Mouse (Mus musculus): ENCODE data around the gene Zpr1. TPM values are rescaled to one million over a fixed set of nuclear protein-coding genes. Genes with fewer than 3 reads are reported as not detected.

The Zpr1 gene
- total RNA-seq (2015) (23.5 and 23.8 TPM in 2 replicates), total RNA-seq (2017) (26.3 and 28.8 TPM in 2 replicates)

- ATAC-seq (ENCODE audit: poor library complexity, severe bottlenecking), result peak; percentile 99
Observed at GRCm38 (mm10) chr9:46272677-46273454, at the start of gene Zpr1. Gene Zpr1, plus strand, starts transcription at chr9:46273064.

DNA sequence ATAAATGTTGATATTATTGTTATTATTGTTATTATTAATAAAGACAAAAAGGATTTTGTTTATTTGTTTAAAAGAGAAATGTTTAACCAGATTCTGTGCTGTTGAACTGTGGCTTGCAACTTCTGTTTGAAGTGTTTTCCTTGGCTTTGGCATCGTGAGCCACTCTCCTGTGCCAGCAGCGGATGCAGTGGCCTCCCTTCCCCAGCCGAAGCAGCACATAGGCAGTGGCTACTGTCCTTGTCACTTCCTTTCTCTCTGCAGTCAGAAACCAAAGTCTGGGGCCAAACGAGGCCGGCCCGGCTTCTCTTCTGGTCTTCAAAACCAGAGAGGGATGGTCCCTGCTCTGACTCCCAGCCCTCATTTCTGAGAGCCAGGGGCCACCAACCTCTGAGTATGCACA lies 49.8 kb upstream of the Zpr1 start:
- no peak for ATAC-seq (ENCODE audit: poor library complexity, severe bottlenecking)

- no peak for ATAC-seq (ENCODE audit: poor library complexity, severe bottlenecking)
Observed at GRCm38 (mm10) chr9:46224101-46224500, 48.8 kb upstream of the Zpr1 start.

- no peak for ATAC-seq (ENCODE audit: poor library complexity, severe bottlenecking)
Observed at GRCm38 (mm10) chr9:46224945-46225660, 47.8 kb upstream of the Zpr1 start.

DNA sequence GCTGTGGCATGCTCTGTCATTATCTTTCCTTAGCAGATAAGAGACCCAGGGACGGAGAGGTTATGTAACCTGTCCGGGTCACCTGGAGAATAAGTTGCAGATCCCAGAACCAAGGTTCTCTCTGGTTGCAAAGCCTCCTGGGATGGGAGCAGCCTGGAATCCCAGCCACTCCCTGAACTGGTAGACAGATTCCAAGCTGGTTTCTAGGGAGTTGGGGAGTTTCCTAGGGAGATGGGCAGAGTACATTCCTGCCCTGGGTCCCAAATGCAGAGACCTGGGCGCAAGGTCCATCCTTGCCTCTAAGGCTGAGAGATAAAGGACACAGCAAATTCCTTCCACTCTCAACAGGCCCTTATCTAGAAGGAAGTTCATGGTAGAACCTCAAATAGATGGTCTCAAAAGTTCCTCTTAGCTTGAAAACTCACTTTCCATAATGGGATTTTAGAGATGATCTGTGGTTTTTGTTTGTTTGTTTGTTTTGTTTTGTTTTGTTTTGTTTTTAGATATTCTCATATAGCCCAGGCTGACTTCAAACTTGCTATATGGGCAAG lies 45.7 kb upstream of the Zpr1 start:
- ATAC-seq (ENCODE audit: poor library complexity, severe bottlenecking), result no peak

- ATAC-seq (ENCODE audit: poor library complexity, severe bottlenecking), result no peak
Observed at GRCm38 (mm10) chr9:46228491-46228890, 44.4 kb upstream of the Zpr1 start, which contains the start of gene Apoa1. Gene Apoa1, plus strand, starts transcription at chr9:46228580.

DNA sequence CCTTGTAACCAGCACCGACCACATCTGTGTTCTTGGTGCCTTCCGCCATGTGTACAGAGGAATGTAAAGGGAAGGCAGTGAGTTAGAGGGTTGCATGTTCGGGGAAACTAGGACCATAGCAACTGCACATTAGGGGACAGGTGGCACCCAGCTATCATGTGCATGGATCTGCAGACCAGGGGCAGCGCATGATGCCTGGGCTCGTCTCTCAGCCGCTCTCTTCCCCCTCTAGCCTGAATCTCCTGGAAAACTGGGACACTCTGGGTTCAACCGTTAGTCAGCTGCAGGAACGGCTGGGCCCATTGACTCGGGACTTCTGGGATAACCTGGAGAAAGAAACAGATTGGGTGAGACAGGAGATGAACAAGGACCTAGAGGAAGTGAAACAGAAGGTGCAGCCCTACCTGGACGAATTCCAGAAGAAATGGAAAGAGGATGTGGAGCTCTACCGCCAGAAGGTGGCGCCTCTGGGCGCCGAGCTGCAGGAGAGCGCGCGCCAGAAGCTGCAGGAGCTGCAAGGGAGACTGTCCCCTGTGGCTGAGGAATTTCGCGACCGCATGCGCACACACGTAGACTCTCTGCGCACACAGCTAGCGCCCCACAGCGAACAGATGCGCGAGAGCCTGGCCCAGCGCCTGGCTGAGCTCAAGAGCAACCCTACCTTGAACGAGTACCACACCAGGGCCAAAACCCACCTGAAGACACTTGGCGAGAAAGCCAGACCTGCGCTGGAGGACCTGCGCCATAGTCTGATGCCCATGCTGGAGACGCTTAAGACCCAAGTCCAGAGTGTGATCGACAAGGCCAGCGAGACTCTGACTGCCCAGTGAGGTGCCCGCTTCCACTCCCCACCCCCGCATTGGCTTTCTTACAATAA lies 43.1 kb upstream of the Zpr1 start:
- ATAC-seq (ENCODE audit: poor library complexity, severe bottlenecking), result peak; percentile 84

GRCm38 (mm10) chr9:46230450-46230975 lies 42.4 kb upstream of the Zpr1 start:
- ATAC-seq (ENCODE audit: poor library complexity, severe bottlenecking), result no peak

GRCm38 (mm10) chr9:46235196-46235595 lies 37.7 kb upstream of the Zpr1 start:
- ATAC-seq (ENCODE audit: poor library complexity, severe bottlenecking), result no peak

GRCm38 (mm10) chr9:46235596-46235648 lies 37.4 kb upstream of the Zpr1 start, which contains the start of gene Apoc3:
Gene Apoc3, minus strand, starts transcription at chr9:46235636.
- ATAC-seq (ENCODE audit: poor library complexity, severe bottlenecking), result no peak

DNA sequence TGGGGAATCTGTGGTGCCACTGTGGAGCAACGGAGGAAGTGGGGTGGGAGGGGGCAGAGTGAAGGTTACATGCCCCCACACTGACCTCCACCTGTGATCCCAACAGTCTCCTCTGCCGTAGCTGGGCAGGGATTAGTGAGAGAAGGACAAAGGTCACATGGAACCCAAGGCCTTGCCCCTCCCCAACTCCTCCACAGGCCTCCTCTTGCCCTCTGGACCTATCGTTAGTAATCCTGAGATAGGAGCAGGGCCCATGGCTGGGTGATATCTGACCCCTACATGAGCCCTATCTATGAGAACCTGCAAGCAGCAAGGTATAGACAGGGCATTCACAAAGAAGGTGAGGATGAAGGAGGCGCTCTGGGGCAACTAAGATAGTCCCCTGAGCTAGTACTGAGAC lies 37.2 kb upstream of the Zpr1 start:
- no peak for ATAC-seq (ENCODE audit: poor library complexity, severe bottlenecking)

DNA sequence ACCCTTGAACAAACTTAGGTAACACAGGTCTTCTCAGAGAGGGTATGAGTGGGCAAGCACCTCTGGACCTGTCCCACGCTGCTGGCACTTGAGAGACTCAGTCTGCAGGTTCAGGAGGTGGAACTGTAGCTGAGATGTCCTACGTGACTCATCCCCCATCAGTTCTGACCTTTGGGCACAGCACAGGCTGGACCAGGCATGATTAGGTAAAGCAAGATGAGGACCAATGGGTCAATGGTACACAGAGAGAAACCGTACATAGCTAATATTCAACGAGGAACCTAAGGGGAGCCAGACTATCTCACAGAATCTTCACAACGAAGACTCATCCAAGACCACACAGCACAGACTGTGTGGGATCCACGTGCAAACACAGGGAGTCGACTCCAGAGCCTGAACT lies 34.0 kb upstream of the Zpr1 start:
- no peak for ATAC-seq (ENCODE audit: poor library complexity, severe bottlenecking)

DNA sequence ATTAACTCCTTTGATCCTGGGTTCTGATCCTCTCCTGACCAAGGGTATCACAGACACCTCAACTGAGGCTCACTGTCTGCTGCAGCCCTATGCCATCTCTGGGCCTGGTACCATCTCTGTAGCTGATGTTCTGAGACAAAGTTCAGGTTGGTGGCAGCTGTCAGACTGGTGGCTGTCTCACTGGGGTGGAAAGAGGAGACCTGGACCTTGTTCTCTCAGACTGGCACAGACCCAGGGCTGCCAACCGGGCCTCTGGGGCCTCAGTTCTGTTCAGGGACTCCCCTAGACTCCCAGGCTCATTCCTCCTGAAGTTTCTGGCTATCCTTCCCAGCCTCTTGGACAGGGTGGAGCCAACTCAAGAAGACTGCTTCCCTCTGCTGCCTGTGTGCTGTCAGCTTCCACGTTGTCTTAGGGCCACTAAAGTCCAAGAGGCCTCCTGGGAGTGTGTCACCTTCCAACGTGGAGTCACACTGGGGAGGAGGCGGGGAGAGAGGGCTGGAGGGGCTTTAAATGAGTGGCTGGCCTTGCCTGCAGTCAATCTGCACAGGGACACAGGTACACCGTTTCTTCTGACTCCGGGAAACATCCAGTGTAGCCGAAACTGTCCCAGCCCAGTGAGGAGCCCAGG lies 32.2 kb upstream of the Zpr1 start, which contains the start of gene Apoa4:
Apoa4 (plus strand) TSS at position 171 of the 628 bp plus-strand sequence.
- ATAC-seq (ENCODE audit: poor library complexity, severe bottlenecking), result no peak

- ATAC-seq (ENCODE audit: poor library complexity, severe bottlenecking), result no peak
Observed at GRCm38 (mm10) chr9:46241818-46242217, 31.0 kb upstream of the Zpr1 start.

GRCm38 (mm10) chr9:46243122-46243521 lies 29.7 kb upstream of the Zpr1 start:
- no peak for ATAC-seq (ENCODE audit: poor library complexity, severe bottlenecking)

DNA sequence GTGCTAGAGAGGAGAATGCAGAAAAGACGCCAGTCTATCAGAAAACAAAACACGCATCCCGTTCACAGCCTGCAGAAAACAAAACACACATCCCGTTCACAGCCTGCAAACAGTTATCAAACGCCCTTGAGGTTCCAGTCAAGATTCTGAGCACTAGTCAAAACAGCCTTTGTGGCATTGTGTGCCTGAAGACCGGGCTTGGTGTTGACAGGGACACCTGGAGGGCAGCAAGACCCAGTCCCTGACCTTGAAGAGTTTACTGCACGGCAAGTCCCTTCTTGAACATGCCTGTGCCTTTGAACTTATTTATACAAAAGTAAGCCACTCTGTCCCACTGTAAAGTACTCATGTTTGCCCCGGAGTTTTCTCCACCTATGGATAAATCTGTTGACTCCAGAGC lies 29.3 kb upstream of the Zpr1 start:
- no peak for ATAC-seq (ENCODE audit: poor library complexity, severe bottlenecking)

GRCm38 (mm10) chr9:46246752-46247324 lies 26.0 kb upstream of the Zpr1 start:
- peak; percentile 73 for ATAC-seq (ENCODE audit: poor library complexity, severe bottlenecking)

DNA sequence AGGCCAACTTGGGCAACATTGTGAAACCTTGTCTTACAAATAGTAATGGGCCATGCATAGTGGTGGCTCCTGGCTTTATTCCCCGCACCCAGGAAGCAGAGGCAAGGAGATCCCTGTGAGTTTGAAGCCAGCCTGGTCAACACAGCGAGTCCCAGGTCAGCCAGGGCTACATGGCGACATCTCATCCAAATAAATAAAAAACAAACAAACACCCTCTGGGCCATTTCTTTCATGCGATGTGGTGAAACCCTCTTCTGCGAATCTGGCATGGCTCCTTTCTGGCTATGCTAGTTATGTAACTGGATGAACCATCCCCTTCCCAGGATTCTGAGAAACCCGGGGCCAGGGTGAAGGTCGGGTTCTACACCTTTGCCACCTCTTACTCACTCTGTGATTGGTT lies 16.7 kb upstream of the Zpr1 start:
- ATAC-seq (ENCODE audit: poor library complexity, severe bottlenecking), result no peak

DNA sequence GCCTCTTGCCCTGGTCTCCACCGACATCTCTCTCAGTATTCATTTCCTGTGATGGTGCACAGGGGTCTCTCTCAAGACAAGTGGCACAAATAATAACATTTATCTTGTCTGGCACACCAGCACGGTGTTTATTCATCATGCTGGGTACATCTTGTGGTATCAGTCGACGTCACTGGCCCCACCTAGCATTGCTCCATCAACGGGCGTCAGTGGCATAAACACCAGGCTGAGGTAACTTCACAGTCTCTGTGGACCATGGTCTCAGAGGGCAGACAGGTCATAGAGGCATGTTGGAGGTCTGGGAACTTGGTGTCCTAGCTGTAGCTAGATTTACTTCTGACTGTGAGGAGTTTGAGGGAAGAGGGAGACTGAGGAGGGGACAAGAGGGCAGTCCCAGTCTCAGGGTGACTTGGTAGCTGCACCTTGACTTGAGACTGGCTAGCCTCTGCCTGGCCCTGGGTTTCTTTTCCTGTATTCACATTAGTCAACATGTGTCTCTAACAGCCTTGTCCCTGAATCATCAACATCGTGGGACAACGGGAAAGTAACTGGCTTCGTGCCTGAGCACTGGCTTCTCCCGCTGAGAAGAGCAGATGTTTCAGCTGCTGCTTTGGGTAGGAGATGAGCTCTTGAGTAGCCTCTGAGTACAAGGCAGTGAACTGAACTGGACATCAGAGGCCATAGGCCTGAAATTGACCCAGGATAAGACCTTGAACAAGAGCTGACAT lies 16.0 kb upstream of the Zpr1 start:
- peak; percentile 87 for ATAC-seq (ENCODE audit: poor library complexity, severe bottlenecking)

GRCm38 (mm10) chr9:46257546-46257945 lies 15.3 kb upstream of the Zpr1 start:
- peak; percentile 85 for ATAC-seq (ENCODE audit: poor library complexity, severe bottlenecking)

Data from megakaryocyte, adult 5-6 weeks (primary cell).